Mouse (Mus musculus): ENCODE results near the gene Micall1.

Micall1 gene

DNA sequence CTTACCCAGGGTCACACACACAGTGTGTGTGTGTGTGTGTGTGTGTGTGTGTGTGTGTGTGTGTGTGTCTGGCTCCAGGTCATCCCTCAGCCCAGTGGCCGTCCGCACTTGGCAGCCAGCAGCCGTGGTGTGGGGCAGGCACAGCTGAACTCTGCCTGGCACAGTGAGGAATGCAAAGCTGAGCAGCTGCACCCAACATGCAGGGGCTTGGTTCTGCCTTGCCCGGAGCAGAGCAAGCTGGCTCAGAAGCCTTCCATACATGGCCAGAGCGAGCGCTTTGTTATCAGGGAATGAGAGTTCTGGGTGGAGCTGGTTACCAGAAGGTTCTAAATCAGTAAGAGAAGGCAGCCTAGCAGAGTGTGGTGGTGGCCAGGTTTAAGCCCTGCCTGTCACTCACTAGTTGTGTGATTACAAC, 11.1 kb upstream of the Micall1 start:
- DNase-seq: peak; percentile 73

DNA sequence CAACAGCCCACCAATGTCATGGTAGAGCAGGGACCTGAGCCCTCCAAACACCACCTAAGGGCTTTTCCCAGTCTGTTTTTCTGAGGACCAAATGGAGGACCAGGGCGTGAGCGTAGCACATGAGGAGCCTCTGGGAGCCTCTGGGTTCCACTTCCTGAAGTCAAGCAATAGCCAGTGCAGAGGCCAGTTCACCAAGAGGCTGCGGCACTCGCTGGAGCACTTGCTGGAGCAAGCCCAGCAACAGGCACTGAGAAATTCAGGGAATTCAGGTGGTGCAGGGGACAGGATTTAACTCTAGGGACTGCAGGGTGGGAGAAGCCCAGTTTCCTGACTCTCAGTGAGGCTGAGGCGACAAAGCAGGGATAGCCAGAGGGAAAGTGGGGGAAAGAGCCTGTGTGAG, 10.5 kb upstream of the Micall1 start:
- no peak for DNase-seq

DNA sequence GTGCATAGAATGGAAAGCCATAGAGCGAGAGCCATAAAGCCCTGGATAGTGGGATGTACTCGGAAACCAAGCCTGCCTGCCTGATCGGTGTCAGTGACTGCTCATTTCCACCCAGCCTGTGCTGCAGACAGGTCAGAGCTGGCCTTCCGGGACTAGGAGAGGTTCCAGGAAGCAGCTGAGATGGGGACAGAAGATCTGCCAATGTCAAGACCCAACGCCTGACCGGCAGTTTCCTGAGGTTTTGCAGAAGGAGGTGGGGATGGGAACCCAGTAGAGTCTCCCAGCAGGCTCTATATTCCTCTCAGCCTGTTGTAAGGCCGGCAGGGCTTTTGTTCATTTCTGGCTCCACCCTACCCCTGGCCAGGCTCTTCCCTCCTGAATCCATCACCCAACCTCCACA, 9.8 kb upstream of the Micall1 start:
- peak; percentile 56 for DNase-seq

DNA sequence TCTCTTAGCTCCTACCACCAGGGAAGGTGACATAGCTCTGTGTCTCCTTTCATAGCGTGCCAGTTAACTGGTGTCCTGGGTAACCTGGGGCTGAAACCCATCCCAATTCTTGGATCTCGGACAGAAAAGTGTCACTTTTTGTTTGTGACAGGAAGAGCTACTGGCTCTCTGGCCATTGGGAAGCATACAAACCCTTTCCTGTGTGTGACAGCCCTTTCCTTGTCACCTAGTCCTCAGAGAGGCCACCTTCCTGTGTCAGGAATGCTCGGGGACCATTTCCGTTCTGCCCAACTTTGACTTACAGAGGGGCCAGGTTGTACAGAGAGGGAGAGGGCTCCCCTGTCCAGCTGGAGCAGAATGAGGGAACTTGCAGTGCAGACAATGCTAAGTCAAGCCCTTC, 9.2 kb upstream of the Micall1 start:
- peak; percentile 36 for DNase-seq

DNA sequence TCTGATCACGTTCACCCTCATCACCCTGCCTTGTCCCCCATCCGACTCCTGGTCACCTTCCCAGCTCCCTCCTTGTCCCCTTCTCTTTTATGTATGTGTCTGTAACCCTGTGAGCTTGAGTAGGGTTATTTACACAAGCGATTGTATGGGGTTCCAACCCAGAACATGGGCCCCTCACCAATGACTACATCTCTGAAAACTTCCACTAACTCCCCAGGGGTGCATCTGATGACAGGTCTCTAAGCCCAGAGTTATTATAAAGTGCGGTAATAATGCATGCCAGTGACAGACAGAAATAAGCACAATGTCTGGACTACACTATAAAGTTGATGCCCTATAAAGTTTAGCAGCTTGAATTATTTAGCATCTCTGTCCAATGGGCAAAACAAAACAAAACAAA, 8.3 kb upstream of the Micall1 start:
- DNase-seq: no peak

DNA sequence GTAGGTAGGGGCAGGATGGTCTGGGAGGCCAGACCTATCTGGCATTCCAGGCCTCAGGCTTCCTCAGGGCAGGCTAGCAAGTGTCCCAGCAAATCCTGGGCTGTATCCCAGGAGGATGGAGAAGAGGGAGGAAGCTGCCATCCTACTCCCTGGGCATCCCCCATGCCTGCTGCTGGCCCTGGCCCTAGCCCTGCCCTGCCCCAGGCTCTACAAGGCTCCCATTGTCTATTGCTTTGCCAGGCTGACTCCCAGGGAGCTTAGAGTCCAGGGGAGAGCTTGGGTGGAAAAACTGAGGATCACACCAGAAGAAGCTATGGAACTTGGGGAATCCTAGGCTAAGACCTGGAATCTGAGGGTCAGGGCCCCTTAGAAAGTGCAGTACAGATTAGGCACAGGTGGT, 7.2 kb upstream of the Micall1 start:
- DNase-seq: no peak

DNA sequence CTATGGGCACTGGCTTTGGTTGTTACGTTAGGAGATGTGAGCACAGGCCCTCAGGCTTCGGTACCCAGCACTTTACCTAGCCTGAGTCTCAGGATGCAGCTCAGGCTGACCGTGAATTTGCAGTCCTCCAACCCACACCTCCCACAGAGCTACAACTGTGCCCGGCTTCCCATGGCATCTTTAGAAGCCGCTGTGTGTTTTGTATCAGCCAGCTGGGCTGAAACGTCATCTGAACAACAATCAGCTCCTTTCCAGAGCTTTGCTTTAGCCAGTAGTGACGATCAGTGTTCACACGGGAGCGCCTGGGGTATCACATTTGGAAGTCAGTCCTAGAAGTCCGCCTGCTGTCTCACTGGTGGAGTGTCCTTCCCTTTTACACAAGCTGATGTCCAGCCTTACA, 5.4 kb upstream of the Micall1 start:
- DNase-seq: no peak

DNA sequence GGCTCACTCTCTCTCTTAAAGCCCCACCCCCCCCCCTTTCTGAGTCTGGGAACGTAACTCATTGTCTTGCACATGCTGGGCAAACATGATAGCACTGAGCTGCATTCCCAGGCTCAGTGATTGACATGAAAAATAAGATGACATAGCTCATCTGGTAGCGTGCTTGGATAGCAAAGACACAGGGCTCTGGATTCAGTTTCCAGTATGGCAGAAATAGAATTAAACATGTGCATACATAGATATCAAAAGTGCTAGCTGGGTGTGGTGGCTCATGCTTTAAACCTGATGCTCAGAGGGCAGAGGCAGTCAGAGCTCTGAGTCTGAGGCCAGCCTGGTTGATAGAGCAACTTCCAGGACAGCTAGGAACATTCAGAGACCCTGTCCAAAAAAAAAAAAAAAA, 2.9 kb upstream of the Micall1 start:
- no peak for DNase-seq

DNA sequence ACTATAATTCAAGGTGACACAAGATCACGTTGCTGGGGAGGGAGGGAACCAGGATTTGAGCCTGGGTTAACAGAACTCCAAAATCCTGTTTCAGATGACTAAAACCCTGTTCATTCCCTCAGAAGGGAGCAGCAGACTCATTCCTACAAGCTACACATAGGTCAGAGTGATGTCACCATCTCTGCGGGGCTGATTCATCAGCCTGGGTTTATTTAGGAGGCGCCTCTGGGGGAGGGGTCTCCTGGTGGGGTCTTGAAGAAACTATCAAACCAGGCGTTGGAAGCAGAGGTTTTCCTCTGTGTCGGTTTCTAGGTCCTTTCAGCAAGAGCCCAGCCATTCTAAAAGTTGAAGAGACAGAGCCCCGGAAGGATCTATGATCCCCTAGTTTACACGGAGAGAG, 732 bp upstream of the Micall1 start:
- DNase-seq: no peak

DNA sequence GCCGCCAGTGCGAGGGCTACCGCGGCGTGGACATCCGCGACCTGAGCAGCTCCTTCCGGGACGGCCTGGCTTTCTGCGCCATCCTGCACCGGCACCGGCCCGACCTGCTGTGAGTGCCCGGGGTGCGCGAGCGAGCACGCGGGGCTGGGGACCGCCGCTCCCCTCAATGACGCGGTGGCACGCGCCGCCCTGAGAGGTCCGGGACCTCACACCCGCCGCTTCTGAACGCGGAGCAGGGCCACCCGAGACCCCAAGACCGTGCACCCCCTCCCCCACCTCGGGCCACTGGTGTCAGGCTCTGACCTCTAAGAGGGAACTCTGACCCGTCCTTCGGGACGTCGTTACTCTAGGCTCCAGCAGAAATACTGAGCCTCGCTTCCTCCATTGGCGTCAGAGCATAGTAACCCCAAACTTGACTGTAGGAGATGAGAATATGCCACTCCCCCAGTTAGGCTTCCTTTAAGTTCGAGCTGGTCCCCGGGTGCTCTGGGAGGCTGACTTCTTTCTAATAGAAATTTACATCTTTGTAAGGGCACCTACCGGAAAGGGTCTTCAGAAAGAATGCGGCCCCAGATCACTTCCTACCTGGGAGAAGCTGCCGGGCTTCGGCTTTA, 730 bp downstream of the Micall1 start:
- DNase-seq: no peak

DNA sequence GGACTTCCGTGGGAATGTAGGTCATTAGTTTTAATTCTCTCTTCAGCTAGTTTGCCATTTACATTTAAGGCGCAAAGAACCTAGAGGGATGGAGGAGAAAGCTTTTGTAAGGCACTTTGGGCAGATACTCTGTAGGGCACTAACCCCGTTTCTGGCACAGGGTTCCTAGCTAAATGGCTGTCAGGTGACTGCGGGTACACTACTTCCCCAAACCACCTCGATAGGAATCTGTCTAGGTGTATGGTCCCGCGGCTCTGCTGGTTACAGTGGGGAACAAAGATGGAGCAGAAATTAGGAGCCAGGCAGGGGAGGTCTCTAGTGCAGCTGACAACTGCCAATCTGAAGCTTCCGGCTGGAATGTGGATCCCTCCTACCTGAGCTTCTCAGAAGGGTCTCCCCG, 1.3 kb downstream of the Micall1 start:
- DNase-seq: no peak

DNA sequence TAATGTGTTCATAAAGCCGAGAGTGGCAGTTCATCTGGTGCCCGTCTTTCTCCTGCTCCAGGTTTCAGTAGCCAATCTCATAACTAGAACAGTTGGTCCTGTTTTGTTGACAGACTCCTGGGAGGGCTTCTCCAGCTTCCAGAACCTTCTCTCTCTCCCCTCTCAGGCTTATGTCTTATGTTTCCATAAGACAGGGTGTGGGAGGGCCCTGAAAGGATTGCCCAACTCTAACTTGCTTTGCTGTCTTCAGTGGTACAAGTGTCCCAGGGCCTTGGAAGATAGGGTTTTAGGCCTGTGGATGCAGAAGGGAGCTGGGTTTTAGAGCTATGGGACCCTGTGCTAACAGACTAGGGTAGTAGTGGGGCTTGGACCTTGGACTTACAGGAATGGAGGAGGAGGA, 1.8 kb downstream of the Micall1 start:
- DNase-seq: no peak

DNA sequence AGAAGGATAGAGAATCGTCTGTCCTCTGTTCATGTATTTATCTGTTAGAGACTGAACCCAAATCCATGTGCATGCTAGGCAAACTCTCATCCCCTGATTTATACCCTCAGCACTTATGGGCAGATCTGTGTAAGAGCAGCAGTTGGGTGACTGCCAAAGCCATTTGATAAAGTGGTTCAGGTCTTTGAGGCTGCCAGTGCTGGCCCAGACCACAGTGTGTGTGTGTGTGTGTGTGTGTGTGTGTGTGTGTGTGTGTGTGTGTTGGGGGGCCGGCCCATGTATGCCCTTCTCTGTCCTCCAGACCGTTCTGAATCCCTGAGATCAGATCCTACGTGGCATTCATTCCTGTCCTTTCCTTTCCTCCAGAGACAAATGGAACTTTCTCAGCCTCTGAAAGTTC, 3.1 kb downstream of the Micall1 start:
- DNase-seq: no peak

DNA sequence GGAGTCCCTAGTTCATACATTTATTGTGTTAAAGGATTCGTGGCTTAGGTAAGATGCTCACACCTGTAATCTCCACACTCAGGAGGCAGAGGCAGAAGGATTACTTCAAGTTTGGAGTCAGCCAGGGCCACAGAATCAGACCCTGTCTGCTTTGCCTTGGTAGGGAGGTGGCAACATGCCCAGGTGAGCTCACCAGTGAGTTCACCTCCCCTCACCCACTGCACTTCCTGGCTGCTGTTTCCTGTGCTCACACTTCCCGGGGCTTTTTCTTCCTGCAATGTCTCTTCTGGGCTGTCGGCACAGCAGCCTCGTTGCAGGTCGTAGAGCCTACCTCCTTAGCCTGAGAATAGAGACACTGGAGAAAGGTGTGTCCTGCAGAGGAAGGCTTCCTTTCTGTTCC, 6.6 kb downstream of the Micall1 start:
- no peak for DNase-seq

DNA sequence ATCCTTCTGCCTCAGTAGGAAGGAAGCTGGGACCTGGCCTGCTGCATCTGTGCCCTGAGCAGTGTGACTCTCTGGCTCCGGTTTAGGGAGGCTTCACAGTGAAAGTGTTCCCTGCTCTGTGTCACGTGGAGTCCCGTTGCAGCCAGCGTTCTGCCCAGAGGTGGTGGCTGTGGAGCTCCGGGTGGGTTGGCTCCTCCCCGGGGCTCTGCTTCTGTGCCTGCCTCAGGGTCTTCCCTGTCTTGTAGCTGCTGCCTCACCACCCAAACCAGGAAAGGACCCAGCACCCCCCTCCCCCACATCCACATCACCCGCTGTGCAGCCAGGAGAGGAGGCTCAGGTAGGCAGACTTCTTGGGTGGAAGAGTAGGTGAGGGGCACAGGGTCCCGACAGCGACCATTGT, 10.8 kb downstream of the Micall1 start:
- no peak for DNase-seq

DNA sequence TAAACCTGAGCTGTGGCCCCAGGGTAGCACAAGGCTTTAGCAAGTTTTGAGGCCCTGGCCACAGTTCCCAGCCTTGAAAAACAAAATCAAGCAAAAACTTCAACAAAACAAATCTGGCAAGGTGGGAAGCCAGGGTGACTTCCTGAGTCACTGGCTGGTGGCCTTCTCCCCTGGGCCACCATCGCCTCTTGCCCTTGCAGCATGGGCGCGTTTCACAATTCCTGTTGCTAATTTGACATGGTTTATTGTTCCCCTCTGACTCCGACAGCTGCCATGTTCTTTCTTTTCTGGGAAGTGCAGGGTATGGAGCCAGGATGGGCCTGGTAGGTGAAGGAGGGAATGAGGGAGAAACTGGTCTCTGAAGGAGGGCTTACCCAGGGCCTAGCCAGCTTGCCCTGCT, 13.4 kb downstream of the Micall1 start:
- DNase-seq: no peak

DNA sequence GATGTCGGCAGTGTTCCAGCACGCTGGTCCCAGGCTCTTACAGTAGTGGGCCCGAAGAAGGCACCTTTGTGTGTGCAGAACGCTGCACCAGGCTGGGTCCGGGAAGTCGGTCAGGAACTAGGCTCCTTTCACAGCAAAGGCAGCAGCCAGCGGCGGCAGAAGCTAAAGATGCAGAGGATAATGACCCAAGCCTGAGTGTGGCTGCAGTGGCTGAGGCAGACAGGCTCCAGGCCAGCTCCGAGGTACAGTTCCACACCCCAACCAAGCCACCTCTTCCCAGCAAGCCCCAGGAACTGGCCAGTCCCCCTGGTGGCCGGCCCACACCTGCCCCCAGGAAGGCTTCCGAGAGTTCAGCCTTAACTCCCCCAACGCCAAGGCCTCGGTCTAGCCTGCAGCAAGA, 13.8 kb downstream of the Micall1 start:
- DNase-seq: no peak

DNA sequence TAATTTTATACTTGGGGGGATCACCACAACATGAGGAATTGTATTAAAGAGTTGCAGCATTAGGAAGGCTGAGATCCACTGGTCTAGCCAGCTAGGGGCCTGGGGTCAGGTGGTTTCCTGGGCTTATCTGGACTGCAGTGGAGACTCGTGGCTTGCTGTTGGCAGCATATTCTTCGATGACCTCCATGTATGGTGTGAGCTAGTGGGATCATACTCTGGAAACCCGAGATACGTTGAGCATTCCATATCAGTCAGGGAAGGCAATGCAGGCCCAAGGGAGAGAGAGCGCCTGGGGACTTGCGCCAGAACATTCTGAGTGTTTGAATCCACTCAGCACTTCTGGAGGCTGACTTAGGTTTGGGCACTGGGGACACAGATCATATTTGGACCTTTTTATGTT, 15.1 kb downstream of the Micall1 start:
- no peak for DNase-seq

DNA sequence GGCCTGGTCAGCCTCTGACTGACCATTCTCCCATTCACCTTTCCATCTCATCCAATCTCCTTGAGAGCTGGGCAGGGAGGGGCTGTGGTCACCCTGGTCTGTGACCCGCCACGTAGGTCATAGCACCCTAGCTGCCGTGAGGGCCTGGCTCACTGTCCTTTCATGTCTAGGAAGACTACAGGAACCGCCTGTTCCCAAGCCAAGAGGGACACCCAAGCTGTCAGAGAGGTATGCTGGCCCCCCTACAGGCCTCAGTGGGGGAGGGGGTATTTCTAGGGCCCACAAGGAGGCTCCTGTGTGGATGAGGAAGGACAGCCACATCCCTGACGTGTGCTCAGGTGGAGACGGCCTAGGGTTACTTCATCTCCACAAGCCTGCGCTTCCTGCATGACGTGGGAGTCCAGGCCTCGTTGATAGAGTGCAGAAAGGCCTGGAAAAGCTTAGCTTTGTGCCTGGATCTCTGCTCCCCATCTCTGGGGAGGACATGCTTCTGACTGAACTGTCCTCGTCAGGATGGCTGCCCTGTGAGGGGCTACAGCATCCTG, 15.7 kb downstream of the Micall1 start:
- no peak for DNase-seq

DNA sequence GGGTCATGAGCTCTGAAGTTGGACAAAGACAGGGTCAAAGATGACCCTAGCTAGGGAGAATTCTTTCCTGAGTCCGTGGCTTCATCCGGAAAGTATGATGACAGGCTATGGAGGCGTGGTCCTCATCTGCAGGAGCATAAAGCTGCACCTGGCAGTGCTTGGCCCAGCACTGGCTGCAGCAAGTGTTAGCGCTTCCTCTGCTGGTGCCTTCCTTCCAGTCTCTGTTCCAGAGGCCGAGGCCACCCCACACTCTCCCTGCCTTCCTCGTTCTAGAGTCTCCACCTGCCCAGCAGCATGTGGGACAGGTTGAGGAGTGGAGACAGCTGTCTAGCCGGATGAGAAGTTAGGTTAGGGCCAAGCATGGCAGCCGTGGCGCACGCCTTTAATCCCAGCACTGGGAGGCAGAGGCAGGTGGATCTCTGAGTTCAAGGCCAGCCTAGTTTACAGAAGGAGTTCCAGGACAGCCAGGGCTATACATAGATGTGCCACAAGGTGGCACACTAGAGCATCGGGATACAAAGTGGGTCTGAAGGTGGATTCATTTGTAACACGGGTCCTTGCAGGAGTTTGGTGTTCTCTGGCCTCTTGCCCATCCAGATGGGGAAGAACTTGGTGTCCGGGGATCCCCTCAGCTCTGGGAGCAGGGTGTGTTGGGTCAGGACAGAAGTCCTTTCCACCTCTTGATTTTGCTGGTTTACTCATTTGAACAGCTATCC, 17.7 kb downstream of the Micall1 start:
- peak; percentile 80 for DNase-seq

DNA sequence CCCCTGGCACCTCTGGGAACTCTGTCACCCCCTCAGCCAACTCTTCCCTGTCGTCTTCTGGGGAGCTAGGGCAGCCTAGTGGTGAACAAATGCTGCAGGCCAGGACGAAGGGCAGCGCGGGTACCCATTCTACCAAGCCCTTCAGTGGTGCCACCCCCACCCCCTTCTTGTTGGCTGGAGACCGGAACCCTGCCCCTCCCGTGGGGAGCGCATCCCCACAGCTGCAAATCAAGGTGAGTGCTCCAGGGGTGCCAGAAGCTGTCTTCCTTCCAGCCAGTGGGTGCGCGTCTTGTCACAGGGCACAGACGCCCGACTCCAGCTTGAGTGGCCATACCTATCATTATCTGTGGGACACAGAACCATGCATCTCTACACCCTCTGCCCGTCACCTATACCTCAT, 18.4 kb downstream of the Micall1 start:
- DNase-seq: no peak

DNA sequence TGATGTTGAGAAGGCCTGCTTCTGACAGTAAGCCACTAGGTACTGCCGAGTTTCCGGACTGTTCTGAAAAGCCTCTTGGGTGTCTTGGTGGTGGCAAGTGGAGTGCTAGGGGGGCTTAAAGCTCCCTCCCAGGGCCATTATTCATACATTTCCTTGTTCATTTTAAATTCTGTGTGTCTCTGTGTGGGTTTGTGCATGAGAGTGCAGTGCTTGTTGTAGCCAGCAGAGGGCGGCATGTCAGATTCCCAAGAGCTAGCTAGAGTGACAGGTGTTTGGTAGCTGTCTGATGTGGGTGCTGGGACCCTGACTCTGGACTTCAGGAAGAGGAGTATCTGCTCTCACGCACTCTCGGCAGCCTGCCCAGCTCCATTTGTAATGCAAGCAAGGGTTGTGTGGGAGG, 19.5 kb downstream of the Micall1 start:
- no peak for DNase-seq

DNA sequence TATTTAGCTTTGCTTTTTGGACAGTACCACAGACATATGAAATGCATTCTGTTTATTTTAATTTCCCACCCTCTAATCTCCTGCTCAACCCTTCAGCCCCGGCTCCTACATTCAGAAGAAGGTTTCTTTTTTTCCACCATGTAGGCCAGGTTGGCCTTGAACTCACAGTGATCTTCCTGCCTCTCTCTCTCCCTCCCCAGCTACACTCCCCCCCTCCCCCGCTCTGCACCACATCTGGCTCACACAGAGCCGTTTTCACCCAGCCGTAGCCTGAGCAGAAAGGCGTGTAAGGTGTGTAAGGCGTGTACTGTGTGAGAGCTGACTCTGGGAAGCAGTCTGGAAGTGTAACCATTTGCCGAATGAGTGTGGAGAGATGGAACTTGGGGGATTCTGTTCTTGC, 20.6 kb downstream of the Micall1 start:
- no peak for DNase-seq

DNA sequence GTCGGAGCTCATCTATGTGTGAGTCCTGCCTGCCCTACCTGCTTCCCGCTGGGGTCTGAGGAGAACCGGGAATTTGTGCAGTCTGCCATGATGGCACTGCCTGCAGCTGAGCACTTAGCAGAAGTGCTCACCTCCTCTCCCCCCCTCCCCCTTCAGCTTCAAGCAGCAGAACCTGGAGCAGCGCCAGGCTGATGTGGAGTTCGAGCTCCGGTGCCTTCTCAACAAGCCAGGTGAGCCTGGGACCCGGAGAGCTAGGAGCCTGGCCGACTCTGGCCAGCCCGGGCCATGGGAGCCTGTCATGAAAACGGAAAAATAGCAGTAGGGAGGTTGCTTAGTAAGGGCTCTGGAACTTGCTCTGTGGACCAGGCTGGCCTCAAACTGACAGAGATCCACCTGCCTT, 22.1 kb downstream of the Micall1 start:
- DNase-seq: peak; percentile 70

DNA sequence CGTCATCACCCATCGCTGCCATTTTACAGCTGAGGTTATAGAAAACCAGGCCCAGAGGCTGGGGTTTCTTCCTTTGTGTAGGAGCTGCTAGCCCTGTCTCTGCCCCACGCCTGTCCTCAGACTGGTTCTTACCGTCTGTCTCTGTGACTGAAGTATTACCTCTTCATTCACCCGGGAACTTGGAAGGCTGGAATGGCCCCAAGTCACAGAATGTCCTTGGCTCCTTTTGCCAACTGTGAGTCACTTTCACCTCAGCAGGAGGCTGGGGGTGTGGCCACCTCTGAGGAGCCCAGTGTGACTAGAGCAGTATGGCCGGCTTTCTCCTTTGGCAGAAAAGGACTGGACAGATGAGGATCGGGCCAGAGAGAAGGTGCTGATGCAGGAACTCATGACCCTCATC, 22.7 kb downstream of the Micall1 start:
- DNase-seq: peak; percentile 94

Data from kidney, adult 18-20 months (tissue).